Mouse (Mus musculus) ES-E14 (cell line): ENCODE data around the gene Stt3b.

ENCODE experiments used
- CHD2 ChIP-seq: IDR thresholded peaks from 2 replicates; pipeline ENCODE4 v1.6.1; 2014; ENCODE audit warnings: mild to moderate bottlenecking, low read depth, low read length, inconsistent platforms
- HCFC1 ChIP-seq: IDR thresholded peaks from 2 replicates; pipeline ENCODE4 v1.6.1; 2012; ENCODE audit warnings: low read length, inconsistent platforms, borderline replicate concordance; ENCODE audit not compliant: insufficient read depth
- MAFK ChIP-seq: IDR thresholded peaks from 2 replicates; pipeline ENCODE4 v1.6.1; 2014; ENCODE audit warnings: mild to moderate bottlenecking, low read depth, low read length, inconsistent platforms; ENCODE audit not compliant: insufficient read depth

- no peak for TF ChIP-seq MAFK
- no peak for TF ChIP-seq CHD2
- no peak for TF ChIP-seq HCFC1
These were observed 109.0 kb downstream of the Stt3b start for GRCm38 (mm10) chr9:115201264-115201663.
